Mouse (Mus musculus): ENCODE results near the gene Bnip1. TPM values are rescaled to one million over a fixed set of nuclear protein-coding genes. Genes with fewer than 3 reads are reported as not detected.

Bnip1 gene
- polyA plus RNA-seq, 1 experiment: 2.9 TPM

DNA sequence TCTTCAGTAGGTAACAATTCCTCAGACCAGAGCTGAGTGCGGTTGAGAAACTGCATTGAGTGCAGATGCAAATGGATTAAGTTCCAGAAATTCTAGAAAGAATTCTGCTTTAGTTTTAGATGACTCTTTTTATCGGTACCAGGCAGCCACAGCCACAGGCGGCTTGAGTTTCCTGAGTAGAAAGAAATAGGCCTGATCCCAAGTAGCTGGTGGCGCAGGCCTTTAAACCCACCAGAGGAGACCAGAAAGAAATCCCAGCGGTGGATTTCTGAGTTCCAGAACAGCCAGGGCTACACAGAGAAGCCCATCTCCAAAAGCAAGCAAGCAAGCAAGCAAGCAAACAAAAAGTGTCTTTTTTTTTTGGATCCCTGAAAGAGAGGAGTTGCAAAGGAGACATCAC lies 55.5 kb downstream of the Bnip1 start:
- TF ChIP-seq GATA1 (IDR thresholded peaks at IDR 0.05; ENCODE audit: low read length): no peak
- TF ChIP-seq TAL1 (IDR thresholded peaks at IDR 0.05; ENCODE audit: low read length): no peak
- no peaks in the 10 kb centered on the region for H3K36me3 ChIP-seq (ENCODE audit: control insufficient read depth)
- H3K9me3 ChIP-seq (ENCODE audit: control insufficient read depth, low read length): peaks cover 7% of the 10 kb centered on the region; the same call in 1 of the 2 replicates
- no peaks in the 10 kb centered on the region for H3K4me1 ChIP-seq (ENCODE audit: control insufficient read depth)
- no peak overlapping the region for H3K4me3 ChIP-seq (replicated peaks)
- peaks cover 83% of the 10 kb centered on the region for H3K27me3 ChIP-seq (ENCODE audit: control insufficient read depth)

DNA sequence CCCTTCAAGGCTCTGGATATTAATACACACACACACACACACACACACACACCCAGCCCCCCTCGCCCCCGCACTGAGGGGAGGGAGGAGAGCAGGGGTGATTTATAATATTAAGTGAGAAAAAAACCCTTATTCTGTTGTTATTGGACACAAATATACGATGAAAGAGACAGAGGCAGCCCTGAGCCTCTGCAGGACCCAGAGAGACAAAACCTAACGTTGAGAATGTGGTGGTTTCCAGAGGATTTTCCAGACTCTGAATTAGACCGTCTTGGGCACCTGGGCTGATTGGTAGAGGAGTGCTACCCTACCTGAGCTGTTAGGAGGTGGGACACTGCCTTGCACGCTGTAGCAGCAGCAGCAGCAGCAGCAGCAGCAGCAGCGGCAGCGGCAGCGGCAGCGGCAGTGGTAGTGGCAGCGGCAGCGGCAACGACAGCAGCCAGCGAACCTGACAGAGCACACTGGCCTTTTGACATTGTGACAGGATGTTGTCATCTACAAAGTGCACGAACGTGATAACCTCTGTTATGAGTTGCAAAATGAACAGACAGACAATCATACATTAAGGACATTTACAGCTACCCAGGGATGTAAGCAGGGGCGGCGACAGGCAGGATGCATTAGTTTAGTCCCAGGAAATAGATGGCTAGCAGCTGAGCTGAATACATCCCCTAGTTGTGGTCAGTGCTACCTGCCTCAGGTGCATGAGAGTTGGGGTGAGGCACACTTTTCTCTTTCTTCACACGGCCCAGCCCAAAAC lies 56.1 kb downstream of the Bnip1 start:
- H3K4me1 ChIP-seq (ENCODE audit: control insufficient read depth): no peaks in the 10 kb centered on the region
- TF ChIP-seq TAL1 (IDR thresholded peaks at IDR 0.05; ENCODE audit: low read length) (no peak), GATA1 (IDR thresholded peaks at IDR 0.05; ENCODE audit: low read length) (no peak)
- no peaks in the 10 kb centered on the region for H3K36me3 ChIP-seq (ENCODE audit: control insufficient read depth)
- H3K9me3 ChIP-seq (ENCODE audit: control insufficient read depth, low read length): peaks cover 7% of the 10 kb centered on the region; the same call in 1 of the 2 replicates
- H3K27me3 ChIP-seq (ENCODE audit: control insufficient read depth): peaks cover 88% of the 10 kb centered on the region
- H3K4me3 ChIP-seq (replicated peaks): no peak overlapping the region

DNA sequence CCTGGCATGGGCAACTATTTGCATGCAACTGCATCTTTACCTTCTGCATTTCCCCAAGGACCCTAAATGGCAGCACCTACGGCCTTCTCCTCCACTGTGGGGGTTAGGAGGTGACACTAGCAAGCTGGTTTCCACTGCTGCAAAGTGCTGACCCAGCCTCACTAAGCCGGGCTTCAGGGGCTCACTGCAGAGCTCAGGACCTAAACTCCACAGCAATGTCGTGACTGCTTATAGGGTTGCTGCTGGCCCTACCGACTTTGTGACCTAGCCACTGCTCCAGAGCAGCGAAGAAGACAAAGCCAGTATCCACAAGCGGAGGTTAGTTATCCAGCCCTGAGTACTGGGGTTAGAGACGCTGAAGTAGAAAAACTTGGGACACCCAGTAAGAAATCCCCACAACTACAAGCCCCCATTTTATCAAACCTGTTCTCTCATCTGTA lies 56.7 kb downstream of the Bnip1 start:
- Histone ChIP-seq H3K36me3 (ENCODE audit: control insufficient read depth) (no peaks in the 10 kb centered on the region), H3K4me1 (ENCODE audit: control insufficient read depth) (no peaks in the 10 kb centered on the region), H3K4me3 (replicated peaks) (no peak overlapping the region), H3K9me3 (ENCODE audit: control insufficient read depth, low read length) (peaks cover 7% of the 10 kb centered on the region; the same call in 1 of the 2 replicates), H3K27me3 (ENCODE audit: control insufficient read depth) (peaks cover 94% of the 10 kb centered on the region)
- TF ChIP-seq GATA1 (IDR thresholded peaks at IDR 0.05; ENCODE audit: low read length) (no peak), TAL1 (IDR thresholded peaks at IDR 0.05; ENCODE audit: low read length) (no peak)

DNA sequence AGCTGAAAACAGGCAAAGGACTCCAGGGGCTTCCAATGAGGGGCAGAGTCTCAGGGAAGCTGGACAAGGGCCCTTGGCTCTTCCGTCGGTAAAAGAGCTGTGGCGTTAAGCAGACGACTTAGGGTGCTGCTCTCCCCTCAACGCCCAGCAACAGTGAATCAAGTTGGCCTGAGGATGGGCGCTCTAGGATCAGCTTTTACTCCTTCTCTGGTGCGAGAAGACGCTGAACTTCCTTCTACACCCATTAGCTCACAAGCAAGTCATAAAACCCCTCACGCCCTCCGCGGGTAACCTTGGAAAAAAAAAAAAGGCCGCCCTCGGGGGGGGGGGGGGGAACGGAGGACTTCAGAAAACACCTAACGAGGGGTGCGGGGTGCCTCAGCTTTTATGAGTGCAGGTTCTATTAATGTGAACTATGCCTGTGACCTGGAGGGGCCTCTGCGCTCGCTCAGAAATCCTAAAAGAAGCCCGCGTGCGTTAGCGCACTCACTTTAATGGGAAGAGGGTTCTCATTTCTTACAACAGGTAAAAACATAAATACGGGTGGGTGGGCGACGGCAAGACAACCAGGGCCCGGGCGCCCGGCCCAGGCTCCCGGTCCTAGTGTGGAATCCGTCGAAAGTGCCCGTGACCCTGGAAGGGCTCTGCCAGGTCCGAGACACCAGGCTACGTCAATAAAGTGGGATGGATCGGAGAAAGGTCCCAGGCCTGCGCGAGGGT lies 57.5 kb downstream of the Bnip1 start:
- Histone ChIP-seq H3K27me3 (ENCODE audit: control insufficient read depth) (peaks cover 99% of the 10 kb centered on the region), H3K36me3 (ENCODE audit: control insufficient read depth) (no peaks in the 10 kb centered on the region)

DNA sequence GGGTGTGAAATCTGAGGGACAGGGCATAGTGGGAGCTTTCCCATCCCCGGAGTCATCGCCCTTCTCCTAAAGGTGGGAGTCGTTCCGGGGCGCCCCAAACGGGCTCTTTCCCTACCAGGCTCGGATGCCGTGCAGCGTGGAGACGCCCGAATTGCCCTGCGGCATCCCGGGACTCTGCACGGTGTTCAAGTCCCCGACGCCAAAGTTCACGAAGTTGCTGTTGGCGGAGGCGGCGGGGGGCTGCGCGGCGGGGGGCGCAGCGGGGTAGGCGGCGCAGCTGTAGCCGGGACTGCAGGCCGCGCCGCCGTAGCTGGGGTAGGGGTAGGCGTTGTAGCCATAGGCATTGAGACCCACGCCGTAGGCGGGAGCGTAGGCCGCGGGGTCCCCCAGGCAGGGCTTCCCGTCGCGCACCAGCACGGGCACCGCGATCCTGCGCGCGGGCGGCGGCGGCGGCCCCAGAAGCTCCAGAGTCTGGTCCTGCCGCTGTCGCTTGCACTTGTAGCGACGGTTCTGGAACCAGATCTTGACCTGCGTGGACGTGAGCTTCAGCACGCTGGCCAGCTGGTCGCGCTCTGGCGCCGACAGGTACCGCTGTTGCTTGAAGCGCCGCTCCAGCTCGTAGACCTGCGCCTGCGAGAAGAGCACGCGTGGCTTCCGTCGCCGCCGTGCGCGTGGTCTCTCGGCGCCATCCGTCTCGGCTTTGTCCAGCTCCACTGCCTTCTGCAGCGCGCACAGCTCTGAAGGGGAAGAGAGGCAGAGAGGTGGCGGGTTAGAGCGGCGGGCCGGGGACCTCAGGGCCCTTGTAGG lies 58.2 kb downstream of the Bnip1 start:
- H3K36me3 ChIP-seq (ENCODE audit: control insufficient read depth): no peaks in the 10 kb centered on the region
- H3K4me1 ChIP-seq (ENCODE audit: control insufficient read depth): no peaks in the 10 kb centered on the region
- H3K9me3 ChIP-seq (ENCODE audit: control insufficient read depth, low read length): peaks cover 7% of the 10 kb centered on the region; the same call in 1 of the 2 replicates
- no peak overlapping the region for H3K4me3 ChIP-seq (replicated peaks)
- TF ChIP-seq TAL1 (IDR thresholded peaks at IDR 0.05; ENCODE audit: low read length): no peak
- TF ChIP-seq GATA1 (IDR thresholded peaks at IDR 0.05; ENCODE audit: low read length): no peak
- peaks cover 100% of the 10 kb centered on the region for H3K27me3 ChIP-seq (ENCODE audit: control insufficient read depth)

More for the DNA sequence above, 57.5 kb downstream of the Bnip1 start:
- H3K4me1 ChIP-seq (ENCODE audit: control insufficient read depth): no peaks in the 10 kb centered on the region
- H3K4me3 ChIP-seq (replicated peaks): no peak overlapping the region
- peaks cover 7% of the 10 kb centered on the region; the same call in 1 of the 2 replicates for H3K9me3 ChIP-seq (ENCODE audit: control insufficient read depth, low read length)
- no peak for TF ChIP-seq TAL1 (IDR thresholded peaks at IDR 0.05; ENCODE audit: low read length)
- no peak for TF ChIP-seq GATA1 (IDR thresholded peaks at IDR 0.05; ENCODE audit: low read length)

DNA sequence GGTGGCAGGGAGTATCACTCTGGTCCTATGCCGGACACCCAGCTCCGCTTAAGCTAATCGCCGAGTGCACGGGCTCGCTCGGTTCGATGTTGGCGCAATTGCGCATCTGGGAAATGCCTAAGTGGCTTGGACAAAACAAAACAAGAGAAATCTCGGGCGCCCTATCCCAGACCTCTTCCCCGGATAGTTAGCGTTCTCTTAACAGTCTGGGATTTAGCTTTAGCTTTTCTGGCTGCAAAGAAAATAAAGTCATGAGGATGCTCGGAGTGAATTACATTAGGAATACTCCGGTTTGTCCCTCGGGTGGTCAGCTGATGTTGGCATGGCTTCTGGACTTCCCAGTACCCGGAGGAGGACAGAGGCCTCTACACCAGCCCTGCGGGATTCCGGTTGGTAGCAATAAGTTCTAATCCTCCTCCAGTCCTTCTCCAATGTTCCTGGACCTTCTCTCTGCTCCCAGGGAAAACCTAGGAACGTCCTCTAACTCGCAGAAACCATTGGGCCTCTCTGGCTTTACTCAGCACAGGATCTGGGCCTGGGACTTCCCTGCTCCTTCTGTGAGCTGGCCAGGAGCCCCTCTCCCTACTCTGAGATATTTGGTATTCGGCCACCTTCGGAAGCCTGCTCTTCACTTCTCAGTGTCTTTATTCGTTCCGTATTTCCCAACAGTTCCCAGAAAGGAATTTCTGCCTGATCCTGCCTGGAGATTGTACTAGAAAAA lies 59.0 kb downstream of the Bnip1 start:
- peaks cover 7% of the 10 kb centered on the region; the same call in 1 of the 2 replicates for H3K9me3 ChIP-seq (ENCODE audit: control insufficient read depth, low read length)
- TF ChIP-seq GATA1 (IDR thresholded peaks at IDR 0.05; ENCODE audit: low read length): no peak
- TF ChIP-seq TAL1 (IDR thresholded peaks at IDR 0.05; ENCODE audit: low read length): no peak
- H3K4me1 ChIP-seq (ENCODE audit: control insufficient read depth): no peaks in the 10 kb centered on the region
- H3K27me3 ChIP-seq (ENCODE audit: control insufficient read depth): peaks cover 100% of the 10 kb centered on the region
- no peak overlapping the region for H3K4me3 ChIP-seq (replicated peaks)
- no peaks in the 10 kb centered on the region for H3K36me3 ChIP-seq (ENCODE audit: control insufficient read depth)

DNA sequence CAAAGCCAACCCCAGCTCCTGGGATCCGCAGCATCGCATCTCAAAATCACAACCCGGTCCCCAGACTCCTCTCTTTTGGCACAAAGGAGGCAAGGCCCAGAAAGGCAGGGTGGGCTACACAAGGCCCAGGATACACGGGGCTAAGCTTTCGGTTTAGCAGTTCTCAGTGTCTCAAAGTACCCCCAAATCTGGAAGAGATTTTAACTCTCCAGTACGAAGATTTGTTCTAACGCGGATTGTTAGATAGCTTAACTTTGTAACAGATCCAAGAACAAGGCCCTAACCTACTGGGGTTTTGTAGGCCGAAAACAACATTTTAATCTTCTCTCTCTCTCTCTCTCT lies 59.5 kb downstream of the Bnip1 start:
- TF ChIP-seq GATA1 (IDR thresholded peaks at IDR 0.05; ENCODE audit: low read length): no peak
- no peak for TF ChIP-seq TAL1 (IDR thresholded peaks at IDR 0.05; ENCODE audit: low read length)
- Histone ChIP-seq H3K9me3 (ENCODE audit: control insufficient read depth, low read length) (peaks cover 7% of the 10 kb centered on the region; the same call in 1 of the 2 replicates), H3K4me3 (replicated peaks) (no peak overlapping the region), H3K4me1 (ENCODE audit: control insufficient read depth) (no peaks in the 10 kb centered on the region), H3K36me3 (ENCODE audit: control insufficient read depth) (no peaks in the 10 kb centered on the region), H3K27me3 (ENCODE audit: control insufficient read depth) (peaks cover 100% of the 10 kb centered on the region)

DNA sequence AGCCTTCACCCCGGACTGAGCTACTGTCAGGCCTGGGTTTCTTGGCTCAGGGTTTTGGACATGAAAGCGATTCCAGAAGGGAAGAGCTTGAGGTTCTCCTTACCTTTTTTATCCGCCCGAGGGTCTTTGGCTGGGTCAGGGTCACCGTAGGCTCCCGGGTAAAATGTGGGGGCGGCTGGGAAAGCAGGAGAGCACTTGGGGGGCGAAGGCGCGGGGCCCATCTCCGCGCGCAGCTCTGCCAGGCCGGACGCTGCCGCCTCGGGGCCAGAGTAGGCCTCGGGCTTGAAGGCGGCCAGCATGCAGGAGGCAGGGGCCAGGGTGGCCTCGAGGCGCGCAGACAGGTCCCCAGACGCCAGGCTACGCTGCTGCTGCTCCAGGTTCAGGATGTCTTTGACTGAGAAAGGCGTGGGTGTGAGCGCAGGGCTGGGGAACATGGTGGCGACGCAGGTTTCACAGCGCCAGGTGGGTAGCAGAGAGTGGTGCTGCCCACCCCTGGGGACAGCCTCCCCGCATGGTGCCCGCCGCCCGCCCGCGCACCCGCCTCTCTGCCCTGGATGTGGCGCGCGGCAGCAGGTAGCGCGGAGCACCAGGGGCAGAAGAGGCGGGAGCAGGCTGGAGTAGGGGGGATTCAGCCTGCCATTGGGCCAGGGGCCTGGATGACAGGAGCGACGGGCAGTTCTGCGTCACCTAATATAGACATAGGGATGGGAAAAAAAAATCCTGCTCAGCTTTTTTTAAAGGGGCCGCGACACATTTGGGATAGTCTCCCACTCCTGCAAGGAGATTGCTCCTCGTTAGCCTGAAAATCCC lies 60.3 kb downstream of the Bnip1 start:
- Histone ChIP-seq H3K4me3 (replicated peaks) (no peak overlapping the region), H3K4me1 (ENCODE audit: control insufficient read depth) (no peaks in the 10 kb centered on the region), H3K27me3 (ENCODE audit: control insufficient read depth) (peaks cover 100% of the 10 kb centered on the region), H3K36me3 (ENCODE audit: control insufficient read depth) (no peaks in the 10 kb centered on the region), H3K9me3 (ENCODE audit: control insufficient read depth, low read length) (peaks cover 7% of the 10 kb centered on the region; the same call in 1 of the 2 replicates)
- TF ChIP-seq TAL1 (IDR thresholded peaks at IDR 0.05; ENCODE audit: low read length) (no peak), GATA1 (IDR thresholded peaks at IDR 0.05; ENCODE audit: low read length) (no peak)
